24 mouse cellular contexts compared by ENCODE assay signal in genomic region chr10:89216078-89216477, GRCm38 (mm10).
DNase-seq lines count a peak whose midpoint lies in the region; ATAC-seq and TF ChIP-seq lines count a peak whose summit lies in the region.
"Had no signal": no experiment of that assay in that cellular context is flagged by ENCODE, and none has a peak within 500 bp of the region (broad histone marks: within the 10 kb centered on the region; RNA-seq: fewer than 3 reads in every experiment).

No protein-coding gene starts in this region.

- ATAC-seq in hindbrain, embryonic 16.5 days = peak; percentile 56
- ATAC-seq in hindbrain, embryonic 14.5 days (ENCODE audit: low FRiP score) = no peak
- ATAC-seq in midbrain, postnatal 0 days (ENCODE audit: low FRiP score) = no peak
- ATAC-seq: forebrain, embryonic 15.5 days; intestine, postnatal 0 days; Patski had no signal

- H3K4me1 ChIP-seq in hindbrain, embryonic 16.5 days (ENCODE audit: control insufficient read depth, insufficient read depth, low read depth, low read length) = no peaks in the 10 kb centered on the region
- H3K4me1 ChIP-seq in hindbrain, embryonic 14.5 days (replicated peaks; ENCODE audit: control insufficient read depth, insufficient read depth, low read length) = no peaks in the 10 kb centered on the region
- no peaks in the 10 kb centered on the region for H3K4me1 ChIP-seq in midbrain, postnatal 0 days (ENCODE audit: insufficient read depth, low read length)
- H3K4me1 ChIP-seq in midbrain, embryonic 10.5 days = no peaks in the 10 kb centered on the region
- H3K4me1 ChIP-seq: embryonic facial prominence, embryonic 10.5 days; embryonic facial prominence, embryonic 13.5 days; forebrain, embryonic 12.5 days; forebrain, embryonic 15.5 days had no signal

- H3K36me3 ChIP-seq in hindbrain, embryonic 16.5 days (ENCODE audit: control insufficient read depth, insufficient read depth, low read length) = no peaks in the 10 kb centered on the region
- no peaks in the 10 kb centered on the region for H3K36me3 ChIP-seq in hindbrain, embryonic 14.5 days (replicated peaks; ENCODE audit: control insufficient read depth, insufficient read depth)
- no peaks in the 10 kb centered on the region for H3K36me3 ChIP-seq in midbrain, postnatal 0 days (ENCODE audit: insufficient read depth, low read length)
- no peaks in the 10 kb centered on the region for H3K36me3 ChIP-seq in midbrain, embryonic 10.5 days
- H3K36me3 ChIP-seq: embryonic facial prominence, embryonic 10.5 days; embryonic facial prominence, embryonic 13.5 days; forebrain, embryonic 12.5 days; forebrain, embryonic 15.5 days; G1E had no signal

- peak; percentile 55 to 58 for DNase-seq in cerebellum, postnatal 14 days
- no peak for DNase-seq in cerebellum, adult 11-12 months
- no peak for DNase-seq in hindbrain, embryonic 14.5 days (ENCODE audit: low spot score)
- peak; percentile 69 for DNase-seq in midbrain, postnatal 0 days (ENCODE audit: low spot score)
- DNase-seq in midbrain, embryonic 10.5 days (ENCODE audit: low spot score) = no peak
- DNase-seq: adrenal gland, postnatal 10 days; adrenal gland, postnatal 36 days; B cell, adult 2 months; cerebellum, adult 11 months; cerebellum, adult 8-10 months; embryo, embryonic 11 days; gastrocnemius, postnatal 25 days; kidney, adult 2 months had no signal

- no peak overlapping the region for H3K4me3 ChIP-seq in hindbrain, embryonic 16.5 days (ENCODE audit: low read length)
- no peak overlapping the region for H3K4me3 ChIP-seq in hindbrain, embryonic 14.5 days (replicated peaks; ENCODE audit: low read length)
- no peak overlapping the region for H3K4me3 ChIP-seq in midbrain, postnatal 0 days (ENCODE audit: low read depth, low read length)
- no peak overlapping the region for H3K4me3 ChIP-seq in midbrain, embryonic 10.5 days
- H3K4me3 ChIP-seq: embryonic facial prominence, embryonic 10.5 days; embryonic facial prominence, embryonic 13.5 days; erythroblast, embryonic 14.5 days; forebrain, embryonic 12.5 days; forebrain, embryonic 15.5 days had no signal

- 57% methylated on average over 6 of the region's 6 CpGs for WGBS in hindbrain, embryonic 16.5 days
- 55% methylated on average over 6 of the region's 6 CpGs for WGBS in hindbrain, embryonic 14.5 days
- WGBS in midbrain, postnatal 0 days = 77% methylated on average over 6 of the region's 6 CpGs
- WGBS in midbrain, embryonic 10.5 days = 84% methylated on average over 6 of the region's 6 CpGs

- no peak overlapping the region for H3K27ac ChIP-seq in hindbrain, embryonic 16.5 days (ENCODE audit: low read depth, low read length)
- H3K27ac ChIP-seq in hindbrain, embryonic 14.5 days = no peak overlapping the region
- no peak overlapping the region for H3K27ac ChIP-seq in midbrain, postnatal 0 days (ENCODE audit: low read depth, low read length)
- no peak overlapping the region for H3K27ac ChIP-seq in midbrain, embryonic 10.5 days (replicated peaks)
- H3K27ac ChIP-seq: embryonic facial prominence, embryonic 10.5 days; embryonic facial prominence, embryonic 13.5 days; forebrain, embryonic 12.5 days; forebrain, embryonic 15.5 days had no signal

- H3K27me3 ChIP-seq in hindbrain, embryonic 16.5 days (replicated peaks; ENCODE audit: control insufficient read depth, insufficient read depth, low read length) = no peaks in the 10 kb centered on the region
- H3K27me3 ChIP-seq in hindbrain, embryonic 14.5 days (ENCODE audit: control insufficient read depth, insufficient read depth, low read length) = no peaks in the 10 kb centered on the region
- H3K27me3 ChIP-seq in midbrain, postnatal 0 days (ENCODE audit: insufficient read depth, low read length) = no peaks in the 10 kb centered on the region
- H3K27me3 ChIP-seq in midbrain, embryonic 10.5 days (ENCODE audit: low read depth, poor library complexity, severe bottlenecking) = no peaks in the 10 kb centered on the region
- H3K27me3 ChIP-seq: CH12.LX; embryonic facial prominence, embryonic 13.5 days; forebrain, embryonic 12.5 days; forebrain, embryonic 15.5 days had no signal

- no peak for TF ChIP-seq CTCF in midbrain, postnatal 0 days (IDR thresholded peaks at IDR 0.05)

- H3K9ac ChIP-seq in hindbrain, embryonic 16.5 days (ENCODE audit: low read depth, low read length) = no peak overlapping the region
- H3K9ac ChIP-seq in hindbrain, embryonic 14.5 days = no peak overlapping the region
- no peak overlapping the region for H3K9ac ChIP-seq in midbrain, postnatal 0 days (replicated peaks; ENCODE audit: low read length, poor library complexity, severe bottlenecking)
- H3K9ac ChIP-seq: embryonic facial prominence, embryonic 13.5 days; forebrain, embryonic 12.5 days; forebrain, embryonic 15.5 days had no signal

- H3K9me3 ChIP-seq in hindbrain, embryonic 16.5 days (ENCODE audit: control insufficient read depth, low read length) = no peaks in the 10 kb centered on the region
- no peaks in the 10 kb centered on the region for H3K9me3 ChIP-seq in hindbrain, embryonic 14.5 days (ENCODE audit: control insufficient read depth, low read length)
- no peaks in the 10 kb centered on the region for H3K9me3 ChIP-seq in midbrain, postnatal 0 days (ENCODE audit: low read length)
- no peaks in the 10 kb centered on the region for H3K9me3 ChIP-seq in midbrain, embryonic 10.5 days (replicated peaks)
- H3K9me3 ChIP-seq: embryonic facial prominence, embryonic 10.5 days; embryonic facial prominence, embryonic 13.5 days; forebrain, embryonic 12.5 days; forebrain, embryonic 15.5 days; G1E had no signal

- H3K4me2 ChIP-seq in hindbrain, embryonic 16.5 days (ENCODE audit: low read length) = no peak overlapping the region
- H3K4me2 ChIP-seq in hindbrain, embryonic 14.5 days (replicated peaks) = no peak overlapping the region
- H3K4me2 ChIP-seq in midbrain, postnatal 0 days (ENCODE audit: low read depth, low read length, poor library complexity, severe bottlenecking) = no peak overlapping the region
- H3K4me2 ChIP-seq: embryonic facial prominence, embryonic 13.5 days; forebrain, embryonic 12.5 days; forebrain, embryonic 15.5 days; heart, embryonic 11.5 days had no signal

Comparison
In these comparisons a context has a peak if more than half of its experiments do, and no peak if none do; other contexts are left out.
1. DNase-seq: peak in cerebellum, postnatal 14 days (2 of 2) and midbrain, postnatal 0 days (single experiment); none in cerebellum, adult 11-12 months (single experiment), hindbrain, embryonic 14.5 days (single experiment) and midbrain, embryonic 10.5 days (single experiment).